Mouse (Mus musculus): ENCODE results near the gene Zfp960. TPM values are rescaled to one million over a fixed set of nuclear protein-coding genes. Genes with fewer than 3 reads are reported as not detected.
"Not testable (repeated sequence)": the region's sequence is repeated elsewhere in the genome, so short reads cannot be mapped to it uniquely, and the experiment has no call there.

The Zfp960 gene
- polyA plus RNA-seq (2016; fragmentation: Nextera tagmentation; extraction: Ambion mirVana), result 4.3 and 5.3 TPM in 2 replicates

DNA sequence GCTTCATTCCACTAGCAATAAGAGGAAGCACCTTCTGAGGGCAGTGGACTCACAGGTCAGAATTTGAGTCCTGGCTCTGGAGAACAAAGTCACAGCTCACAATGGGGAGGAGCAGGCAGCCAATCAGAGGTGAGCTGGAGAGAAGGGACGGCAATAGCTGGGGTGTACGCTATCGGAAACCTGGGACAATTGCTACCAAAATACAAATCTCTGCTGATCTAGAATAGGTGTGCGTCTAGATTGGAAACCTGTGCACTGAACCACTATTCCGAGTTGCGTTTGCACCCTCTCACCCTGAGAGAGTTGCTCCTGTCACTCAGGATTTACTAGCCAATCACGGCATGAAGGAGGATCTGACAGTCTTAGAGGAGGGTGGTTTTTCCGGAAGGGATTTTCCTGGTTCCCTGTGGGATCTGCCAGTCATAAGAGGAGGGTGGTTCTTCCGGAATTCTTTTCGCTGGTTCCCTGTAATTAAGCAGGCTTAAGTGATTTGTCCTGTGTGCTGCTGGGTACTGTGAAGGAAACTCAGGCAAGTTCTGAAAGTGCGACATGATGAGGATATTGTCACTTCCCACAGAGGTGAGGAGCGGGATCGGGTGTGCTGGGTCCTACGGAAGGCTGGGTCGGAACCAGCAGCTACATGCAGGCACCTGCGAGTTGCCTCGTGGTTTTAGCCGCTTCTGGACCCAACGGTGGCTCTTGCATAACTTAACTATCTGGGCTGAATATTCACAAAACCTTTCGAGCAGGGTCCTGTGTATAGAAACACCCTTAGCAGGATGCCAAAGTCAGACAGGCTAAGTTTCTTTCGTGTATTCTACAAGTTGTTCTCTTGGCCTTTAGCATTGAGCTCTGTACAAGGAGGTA is at the start of gene Zfp960:
Gene Zfp960 (plus strand): TSS at position 486 of the 867 bp plus-strand sequence.
- DNase-seq (ENCODE audit: low spot score), result peak; percentile 73
- Histone ChIP-seq H3K27ac (replicated peaks) (peak within 1 kb of the TSS; percentile 76), H3K4me3 (peak within 1 kb of the TSS; percentile 56)
- H3K4me1 ChIP-seq; H3K27me3 ChIP-seq (ENCODE audit: low read depth, poor library complexity, severe bottlenecking); H3K9me3 ChIP-seq (replicated peaks); H3K36me3 ChIP-seq: not testable (repeated sequence)
- WGBS, result under 1% methylated on average over 20 of the region's 21 CpGs

DNA sequence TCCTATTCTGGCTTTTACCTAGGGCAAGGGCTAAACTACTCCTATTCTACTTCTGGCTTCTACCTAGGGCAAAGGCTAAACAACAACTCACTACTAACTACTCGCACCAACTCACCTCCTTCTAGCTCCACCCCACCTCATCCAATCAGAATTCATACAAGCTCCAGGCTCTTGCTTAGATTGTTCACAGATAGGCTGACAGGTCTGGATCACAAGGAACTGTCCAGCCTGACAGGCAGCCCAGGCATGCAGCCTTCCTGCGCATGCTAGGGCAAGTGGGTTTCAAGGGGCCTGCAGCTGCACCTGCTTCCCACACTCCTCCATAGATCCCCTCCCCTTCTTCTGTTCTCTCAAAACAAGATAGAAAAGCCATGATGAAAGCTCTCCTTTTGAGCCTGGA is 45.8 kb upstream of the Zfp960 start:
- H3K4me1 ChIP-seq; H3K4me3 ChIP-seq; H3K27ac ChIP-seq (replicated peaks); DNase-seq (ENCODE audit: low spot score); H3K27me3 ChIP-seq (ENCODE audit: low read depth, poor library complexity, severe bottlenecking): not testable (repeated sequence)
- peaks cover 12% of the 10 kb centered on the region; the same call in 1 of the 2 replicates for H3K36me3 ChIP-seq
- WGBS, result 88% methylated on average over 2 of the region's 2 CpGs
- peaks cover 38% of the 10 kb centered on the region for H3K9me3 ChIP-seq (replicated peaks)

DNA sequence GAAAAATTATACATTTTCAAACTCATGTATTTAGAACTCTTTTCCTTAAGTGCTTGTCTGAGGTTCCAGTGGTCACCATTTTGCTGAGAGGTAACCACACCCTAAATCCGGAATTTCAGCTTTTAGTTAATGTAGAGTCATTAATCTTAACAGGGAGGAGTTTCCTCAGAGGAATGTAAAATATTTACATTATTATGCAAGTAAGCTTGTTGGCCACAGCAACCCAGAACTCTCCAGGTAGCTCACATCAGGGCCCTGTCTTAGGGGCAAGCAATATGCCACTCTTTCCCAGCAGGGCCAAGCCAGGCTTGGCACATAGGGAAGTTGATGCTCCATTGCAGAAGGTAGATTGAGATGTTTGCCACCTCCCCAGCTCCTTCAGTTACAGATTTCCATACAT is 4.3 kb upstream of the Zfp960 start:
- 72% methylated on average over 1 of the region's 1 CpGs for WGBS
- not testable (repeated sequence) for H3K27ac ChIP-seq (replicated peaks); DNase-seq (ENCODE audit: low spot score); H3K4me3 ChIP-seq; H3K27me3 ChIP-seq (ENCODE audit: low read depth, poor library complexity, severe bottlenecking); H3K4me1 ChIP-seq; H3K9me3 ChIP-seq (replicated peaks); H3K36me3 ChIP-seq

DNA sequence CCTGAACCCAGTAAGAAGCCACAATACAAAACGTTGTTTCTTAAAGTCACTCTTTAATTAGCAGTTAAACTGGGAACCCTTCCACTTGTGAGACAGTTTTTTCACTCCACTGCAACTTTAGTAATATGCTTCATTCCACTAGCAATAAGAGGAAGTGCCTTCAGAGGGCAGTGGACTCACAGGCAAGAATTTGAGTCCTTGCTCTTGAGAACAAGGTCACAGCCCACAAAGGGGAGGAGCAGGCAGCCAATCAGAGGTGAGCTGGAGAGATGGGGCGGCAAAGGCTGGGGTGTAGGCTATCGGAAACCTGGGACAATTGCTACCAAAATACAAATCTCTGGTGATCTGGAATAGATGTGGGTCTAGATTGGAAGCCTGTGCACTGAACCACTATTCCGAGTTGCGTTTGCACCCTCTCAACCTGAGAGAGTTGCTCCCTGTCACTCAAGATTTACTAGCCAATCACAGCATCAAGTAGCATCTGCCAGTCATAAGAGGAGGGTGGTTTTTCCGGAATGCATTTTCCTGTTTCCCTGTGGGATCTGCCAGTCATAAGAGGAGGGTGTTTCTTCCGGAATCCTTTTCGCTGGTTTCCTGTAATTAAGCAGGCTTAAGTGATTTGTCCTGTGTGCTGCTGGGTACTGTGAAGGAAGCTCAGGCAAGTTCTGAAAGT is 57.1 kb downstream of the Zfp960 start, which contains the start of gene Zfp97:
Gene Zfp97 (plus strand): TSS at position 586 of the 673 bp plus-strand sequence.
- H3K36me3 ChIP-seq; H3K27ac ChIP-seq (replicated peaks); H3K4me3 ChIP-seq; H3K27me3 ChIP-seq (ENCODE audit: low read depth, poor library complexity, severe bottlenecking); H3K4me1 ChIP-seq; DNase-seq (ENCODE audit: low spot score); H3K9me3 ChIP-seq (replicated peaks): not testable (repeated sequence)
- no CpG with 5 or more reads among the region's 8 CpGs for WGBS

Other genes starting within 250 kb of the Zfp960 start
- 4.7 and 5.6 TPM in 2 replicates for gene Zfp97, start 57.3 kb downstream of the Zfp960 start, polyA plus RNA-seq (2016; fragmentation: Nextera tagmentation; extraction: Ambion mirVana)

All from midbrain, embryonic 10.5 days (tissue).